Mouse (Mus musculus) liver, embryonic 14.5 days (tissue): ENCODE measurements around the gene Cct3.

Source experiments
- CTCF ChIP-seq: IDR thresholded peaks from 2 replicates; pipeline ENCODE4 v1.5.1; 2016; ENCODE audit warnings: antibody characterized with exemption, low read depth, control low read depth
- EP300 ChIP-seq: IDR thresholded peaks from 2 replicates; pipeline ENCODE4 v1.6.1; 2016; ENCODE audit warnings: antibody characterized with exemption, low read depth

- TF ChIP-seq CTCF (no peak), EP300 (no peak)
These were observed 16.9 kb upstream of the Cct3 start for GRCm38 (mm10) chr3:88280035-88280434.
